Mouse (Mus musculus): ENCODE results near the gene Trnp1. TPM values are rescaled to one million over a fixed set of nuclear protein-coding genes. Genes with fewer than 3 reads are reported as not detected.

Gene Trnp1
- polyA plus RNA-seq, 1 experiment from 2014 or later: 0.23 TPM

DNA sequence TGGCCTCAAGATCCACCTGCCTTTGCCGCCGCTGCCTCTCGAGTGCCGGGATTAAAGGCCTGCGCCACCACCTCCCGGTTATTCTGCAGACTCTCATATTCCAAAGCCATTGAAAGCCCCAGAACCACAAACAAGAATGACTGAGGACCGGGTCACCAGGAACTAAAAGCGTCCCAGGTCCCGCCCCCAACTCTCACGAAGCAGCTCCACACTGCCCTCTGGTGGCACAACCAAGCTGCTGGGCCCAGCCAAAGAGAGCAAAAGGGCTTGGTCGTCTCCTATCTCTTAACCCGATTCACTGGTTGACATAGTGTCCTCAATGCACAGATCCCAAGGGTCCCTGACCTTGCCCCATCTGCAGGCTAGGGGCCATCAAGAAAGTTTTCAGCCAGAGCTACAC is 3.9 kb downstream of the Trnp1 start:
- ChIA-PET POLR2A (interaction anchor here (1.7 kb wide), 1 partner anchor 15 kb away, joined by 6 read pairs; the partner anchor contains the start of gene Tent5b), CTCF (interaction anchor here (1.9 to 3.6 kb wide), 2 partner anchors 13 to 15 kb away, joined by 5 to 19 read pairs; partner anchors contain the start of gene Tent5b)
- TF ChIP-seq CTCF (IDR thresholded peaks at IDR 0.05): no peak
- ATAC-seq: no peak
- no peak for DNase-seq (ENCODE audit: low read depth, low spot score)
- in situ Hi-C loops (cut with MboI; ENCODE audit: low pct_unique_long_range_greater_than_20kb): no loop called here
- H3K27me3 ChIP-seq: peaks cover 3% of the 10 kb centered on the region

DNA sequence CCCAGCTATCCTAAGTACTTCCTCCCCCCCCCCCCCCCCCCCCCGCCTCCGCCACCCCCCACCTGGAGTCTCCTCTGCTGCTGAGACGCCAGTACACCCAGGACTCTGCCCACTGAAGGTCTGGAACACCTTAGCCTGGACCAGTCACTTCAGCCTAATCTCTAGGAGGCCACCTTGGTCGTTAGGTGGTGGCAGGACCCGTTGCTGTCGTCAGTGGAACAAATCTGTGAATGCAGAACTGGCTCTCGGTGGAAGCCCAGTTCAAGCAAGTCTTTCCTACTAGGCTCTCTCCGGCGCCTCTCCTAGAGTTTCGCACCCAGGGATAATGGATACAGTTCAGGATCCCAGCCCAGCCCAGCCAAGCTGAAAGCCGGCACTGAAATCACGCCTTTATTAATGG is 4.5 kb downstream of the Trnp1 start:
- peaks cover 3% of the 10 kb centered on the region for H3K27me3 ChIP-seq
- TF ChIP-seq CTCF (IDR thresholded peaks at IDR 0.05): no peak
- ATAC-seq (no peak), DNase-seq (ENCODE audit: low read depth, low spot score) (no peak)
- in situ Hi-C loops (cut with MboI; ENCODE audit: low pct_unique_long_range_greater_than_20kb): no loop called here
- CTCF ChIA-PET: interaction anchor here (1.9 to 3.6 kb wide), 2 partner anchors 12 to 14 kb away, joined by 5 to 19 read pairs; partner anchors contain the start of gene Tent5b
- POLR2A ChIA-PET: interaction anchor here (1.7 kb wide), 1 partner anchor 14 kb away, joined by 6 read pairs; the partner anchor contains the start of gene Tent5b

DNA sequence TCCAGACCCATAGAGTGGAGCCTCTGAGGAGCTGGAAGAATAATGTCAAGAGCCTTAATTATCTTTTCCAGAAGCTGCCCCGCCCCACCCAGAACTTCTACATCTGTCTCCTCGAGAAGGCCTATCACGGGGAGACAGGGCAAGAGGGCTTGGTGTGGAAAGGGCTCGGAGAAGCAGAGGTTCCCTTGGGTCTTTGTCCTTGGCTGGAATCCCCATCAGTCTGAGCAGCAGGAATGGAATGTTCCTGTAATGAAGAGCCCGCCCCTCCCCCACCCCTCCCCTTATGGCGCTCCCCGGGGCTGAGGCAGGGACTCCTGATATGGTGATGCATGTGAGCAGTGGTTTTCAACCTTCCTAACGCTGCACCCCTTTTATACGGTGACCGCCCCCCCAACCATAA is 6.5 kb downstream of the Trnp1 start:
- in situ Hi-C loops (cut with MboI; ENCODE audit: low pct_unique_long_range_greater_than_20kb): no loop called here
- DNase-seq (ENCODE audit: low read depth, low spot score) (no peak), ATAC-seq (no peak)
- ChIA-PET CTCF (no interaction called here), POLR2A (no interaction called here)
- TF ChIP-seq CTCF (IDR thresholded peaks at IDR 0.05): no peak
- no peaks in the 10 kb centered on the region for H3K27me3 ChIP-seq

DNA sequence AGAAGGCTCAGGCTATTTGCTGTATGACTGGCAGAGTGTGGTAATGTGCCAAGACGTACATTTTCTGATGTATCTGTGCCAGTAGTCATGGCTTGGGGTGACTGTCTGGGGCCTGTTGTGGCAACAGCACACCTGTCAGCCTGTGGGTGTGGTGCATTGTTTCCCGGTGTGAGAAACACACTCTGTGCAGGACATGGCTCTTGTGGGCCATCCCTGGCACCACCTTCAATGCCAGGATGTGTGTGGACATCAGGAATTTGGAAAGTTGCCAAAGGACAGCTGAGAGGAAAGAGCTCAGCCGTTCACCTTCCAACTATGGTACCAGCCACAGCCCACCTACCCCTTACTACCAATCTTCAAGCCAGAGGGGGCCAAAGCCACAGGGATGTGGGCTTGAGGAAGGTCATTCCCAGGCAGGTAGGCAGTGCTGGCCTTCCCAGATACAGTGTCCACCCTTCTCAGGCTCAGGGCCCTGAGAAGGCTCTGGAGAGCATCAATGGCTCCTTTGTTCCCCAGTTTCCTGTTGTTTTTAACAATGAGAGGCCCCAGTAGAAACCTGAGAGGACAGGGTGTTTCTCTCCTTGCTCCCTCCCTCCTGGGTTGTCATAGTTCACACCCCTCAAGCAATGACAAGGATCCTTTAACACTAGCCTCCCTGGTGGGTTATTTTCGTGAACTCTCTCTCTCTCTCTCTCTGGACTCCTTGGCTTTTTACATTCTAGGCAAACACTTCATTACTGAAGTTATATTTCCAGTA is 8.7 kb downstream of the Trnp1 start:
- ChIA-PET POLR2A (no interaction called here), CTCF (no interaction called here)
- H3K27me3 ChIP-seq: no peaks in the 10 kb centered on the region
- DNase-seq (ENCODE audit: low read depth, low spot score) (no peak), ATAC-seq (no peak)
- no peak for TF ChIP-seq CTCF (IDR thresholded peaks at IDR 0.05)
- in situ Hi-C loops (cut with MboI; ENCODE audit: low pct_unique_long_range_greater_than_20kb): no loop called here

DNA sequence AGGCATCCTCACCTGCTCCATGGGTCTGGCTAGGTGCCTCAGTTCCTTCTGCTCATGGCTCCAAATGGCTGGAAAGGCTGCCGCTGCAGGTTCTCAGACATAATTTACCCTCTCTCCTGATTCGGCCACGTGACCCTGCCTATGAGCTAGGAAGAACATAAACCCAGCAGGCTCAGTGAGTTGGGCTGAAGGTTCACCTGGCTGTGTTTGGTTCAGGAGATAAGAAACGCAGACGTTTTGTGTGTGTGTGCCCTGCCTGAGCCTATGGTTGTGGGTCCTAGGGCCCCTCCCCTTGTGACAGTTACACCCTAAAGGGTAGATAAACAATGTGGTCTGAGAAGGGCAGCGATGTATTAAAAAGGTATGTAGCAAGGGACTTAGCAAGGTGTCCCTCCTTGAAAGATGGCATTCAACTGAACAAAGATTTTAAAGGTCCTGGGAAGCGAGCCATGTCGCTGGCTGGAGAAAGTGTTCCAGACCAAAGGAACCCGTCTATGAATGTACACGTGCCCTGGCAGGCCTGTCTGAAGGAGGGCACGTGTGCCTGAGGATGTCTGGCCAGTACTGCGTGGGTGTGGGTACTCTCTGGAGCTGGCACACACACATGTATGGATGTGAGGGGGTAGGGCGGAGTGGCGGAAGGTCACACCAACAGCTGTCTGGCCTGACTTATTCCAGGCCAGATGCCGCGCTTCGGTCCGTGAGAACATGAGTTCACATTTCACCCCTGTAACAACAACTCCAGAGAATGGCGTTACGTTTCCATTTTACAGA is 9.5 kb downstream of the Trnp1 start:
- in situ Hi-C loops (cut with MboI; ENCODE audit: low pct_unique_long_range_greater_than_20kb): no loop called here
- no peak for ATAC-seq

DNA sequence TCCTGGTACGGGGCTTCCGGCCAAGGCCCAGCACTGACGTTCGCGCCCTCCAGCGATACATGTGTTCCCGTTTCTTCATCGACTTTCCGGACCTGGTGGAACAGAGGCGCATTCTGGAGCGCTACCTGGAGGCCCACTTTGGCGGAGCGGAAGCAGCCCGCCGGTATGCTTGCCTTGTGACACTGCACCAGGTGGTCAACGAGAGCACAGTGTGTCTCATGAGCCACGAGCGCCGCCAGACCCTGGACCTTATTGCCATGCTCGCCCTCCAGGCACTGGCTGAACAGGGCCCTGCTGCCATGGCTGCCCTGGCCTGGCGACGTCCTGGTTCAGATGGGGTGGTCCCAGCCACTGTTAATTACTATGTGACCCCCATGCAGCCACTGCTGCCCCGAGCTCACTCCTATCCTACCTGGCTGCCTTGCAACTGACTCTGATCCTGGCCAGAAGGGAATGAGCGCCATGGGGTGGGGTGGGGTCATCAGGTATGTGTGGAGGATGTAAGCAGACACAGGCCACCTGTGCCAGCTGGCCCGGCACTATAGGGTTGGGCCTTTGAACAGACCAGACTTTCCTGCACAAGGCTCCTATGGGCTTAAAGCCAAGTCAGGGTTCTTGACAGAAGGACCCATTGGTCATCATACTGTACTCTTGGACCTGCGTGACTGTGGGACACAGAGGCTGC is 11.5 kb downstream of the Trnp1 start:
- CTCF ChIA-PET: no interaction called here
- TF ChIP-seq CTCF (IDR thresholded peaks at IDR 0.05): no peak
- in situ Hi-C loops (cut with MboI; ENCODE audit: low pct_unique_long_range_greater_than_20kb): no loop called here
- no peaks in the 10 kb centered on the region for H3K27me3 ChIP-seq
- no peak for ATAC-seq
- DNase-seq (ENCODE audit: low read depth, low spot score): no peak
- POLR2A ChIA-PET: interaction anchor here (0.6 kb wide), 1 partner anchor 16 kb away, joined by 3 read pairs; no protein-coding TSS in a partner anchor

More for the DNA sequence above, 9.5 kb downstream of the Trnp1 start:
- no peaks in the 10 kb centered on the region for H3K27me3 ChIP-seq
- TF ChIP-seq CTCF (IDR thresholded peaks at IDR 0.05): no peak
- DNase-seq (ENCODE audit: low read depth, low spot score): no peak
- ChIA-PET POLR2A (no interaction called here), CTCF (no interaction called here)

DNA sequence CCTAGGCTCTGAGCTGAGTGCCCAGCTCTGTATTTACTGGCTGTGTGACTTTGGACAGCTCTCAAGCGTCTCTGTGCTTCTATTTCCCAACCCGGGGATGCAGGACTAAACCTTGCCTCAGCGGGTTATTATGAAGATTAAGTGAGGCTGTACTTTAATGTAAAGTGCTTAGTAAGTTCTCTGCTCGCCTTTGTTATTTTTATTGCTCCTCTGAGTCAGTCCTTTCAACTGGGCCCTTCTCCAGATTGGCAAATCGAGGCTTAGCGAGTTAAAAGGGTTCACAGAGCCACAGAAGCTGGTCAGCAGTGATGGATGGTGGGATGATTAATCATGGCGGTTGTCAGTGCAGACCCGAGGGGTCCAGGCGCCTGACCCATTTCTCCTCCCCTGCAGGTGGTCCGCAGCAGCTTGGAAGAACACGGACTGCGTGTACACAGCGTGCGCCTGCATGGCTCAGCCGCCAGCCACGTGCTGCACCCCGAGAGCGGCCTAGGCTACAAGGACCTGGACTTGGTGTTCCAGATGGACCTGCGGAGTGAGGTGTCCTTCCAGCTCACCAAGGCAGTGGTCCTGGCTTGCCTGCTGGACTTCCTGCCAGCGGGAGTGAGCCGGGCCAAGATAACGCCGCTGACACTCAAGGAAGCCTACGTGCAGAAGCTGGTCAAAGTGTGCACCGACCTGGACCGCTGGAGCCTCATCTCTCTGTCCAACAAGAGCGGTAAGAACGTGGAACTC is 12.5 kb downstream of the Trnp1 start:
- no peak for TF ChIP-seq CTCF (IDR thresholded peaks at IDR 0.05)
- ATAC-seq (no peak), DNase-seq (ENCODE audit: low read depth, low spot score) (no peak)
- no peaks in the 10 kb centered on the region for H3K27me3 ChIP-seq
- in situ Hi-C loops (cut with MboI; ENCODE audit: low pct_unique_long_range_greater_than_20kb): no loop called here
- ChIA-PET POLR2A (no interaction called here), CTCF (interaction anchor here (1.0 kb wide), 1 partner anchor 14 kb away, joined by 4 read pairs; no protein-coding TSS in a partner anchor)

DNA sequence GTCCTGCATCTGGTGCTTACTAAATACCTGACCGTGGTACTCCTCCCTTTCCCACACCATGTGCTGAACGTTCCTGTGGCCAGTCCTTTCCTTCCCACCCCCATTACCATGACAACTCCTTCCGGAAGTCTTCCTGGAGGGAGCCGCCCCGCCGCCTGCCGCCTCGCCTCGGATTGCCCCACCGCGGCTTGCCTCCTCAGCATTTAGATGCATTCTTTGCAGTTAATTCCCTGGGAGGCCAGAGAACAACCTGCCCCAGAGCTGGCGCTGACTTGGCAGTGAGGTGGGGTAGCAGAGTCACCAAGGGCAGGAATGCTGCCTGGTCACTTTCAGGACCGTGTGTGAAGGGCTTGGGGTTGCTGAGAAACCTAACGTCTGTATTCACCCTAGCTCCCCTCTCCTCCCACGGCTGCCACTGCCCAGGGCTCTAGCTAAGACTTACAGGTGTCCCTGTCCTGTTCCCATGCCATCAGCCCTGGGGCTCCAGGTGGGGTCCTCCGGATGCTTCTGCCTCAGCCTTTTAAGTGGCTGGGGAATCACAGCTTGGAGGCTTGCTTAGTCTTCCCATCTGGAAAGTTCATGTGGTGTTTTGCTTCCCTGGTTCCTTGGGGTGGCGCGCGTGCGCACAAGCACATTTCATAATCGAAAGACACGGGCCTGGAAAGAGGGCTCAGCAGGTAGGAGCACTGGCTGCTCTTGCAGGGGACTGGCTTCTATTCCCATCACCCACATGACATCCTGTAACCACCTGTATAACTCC is 13.9 kb downstream of the Trnp1 start:
- H3K27me3 ChIP-seq: no peaks in the 10 kb centered on the region
- TF ChIP-seq CTCF (IDR thresholded peaks at IDR 0.05): no peak
- ChIA-PET POLR2A (interaction anchor here (0.7 kb wide), 1 partner anchor 169 kb away, joined by 3 read pairs; no protein-coding TSS in a partner anchor), CTCF (interaction anchor here (1.0 kb wide), 1 partner anchor 13 kb away, joined by 4 read pairs; no protein-coding TSS in a partner anchor)
- ATAC-seq (no peak), DNase-seq (ENCODE audit: low read depth, low spot score) (no peak)
- in situ Hi-C loops (cut with MboI; ENCODE audit: low pct_unique_long_range_greater_than_20kb): no loop called here

DNA sequence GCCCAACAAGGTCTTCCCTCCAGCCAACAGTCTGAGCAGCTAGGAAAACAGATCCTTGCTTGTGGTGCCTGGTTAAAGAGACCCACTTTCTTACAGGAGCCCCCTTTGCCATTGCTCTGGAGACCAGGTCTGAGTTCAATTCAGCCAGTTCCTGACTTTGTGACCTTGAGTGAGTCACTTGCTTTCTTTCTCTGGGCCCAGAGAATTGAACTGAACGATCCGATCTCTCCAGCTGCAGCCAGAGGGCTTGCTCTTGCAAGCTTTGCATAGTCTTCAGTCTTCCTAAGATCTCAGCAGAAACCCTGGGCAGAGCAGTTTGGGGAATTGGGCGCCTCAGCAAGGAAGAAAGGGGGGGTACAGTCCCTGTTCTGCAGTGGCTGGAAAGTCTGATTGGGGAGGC is 15.9 kb downstream of the Trnp1 start:
- POLR2A ChIA-PET: no interaction called here
- ATAC-seq: no peak
- no peak for TF ChIP-seq CTCF (IDR thresholded peaks at IDR 0.05)
- no peaks in the 10 kb centered on the region for H3K27me3 ChIP-seq
- CTCF ChIA-PET: interaction anchor here (1.3 kb wide), 1 partner anchor 11 kb away, joined by 5 read pairs; no protein-coding TSS in a partner anchor
- in situ Hi-C loops (cut with MboI; ENCODE audit: low pct_unique_long_range_greater_than_20kb): no loop called here
- no peak for DNase-seq (ENCODE audit: low read depth, low spot score)
